Mouse (Mus musculus) hindbrain, embryonic 14.5 days (tissue): ENCODE data around the gene Epha4. TPM values are rescaled to one million over a fixed set of nuclear protein-coding genes. Genes with fewer than 3 reads are reported as not detected.

Source experiments
- ATAC-seq: fragments of 200-750 bp; cut with Nextera tagmentation; 2 replicates; pipeline ENCODE4 v1.8.0; 2017; ENCODE audit warnings: moderate number of reproducible peaks, mild to moderate bottlenecking, moderate TSS enrichment, moderate library complexity; ENCODE audit not compliant: low FRiP score
- DNase-seq: peaks from one replicate; pipeline ENCODE4 v3.0.0-alpha.2; 2015; ENCODE audit warnings: low spot score
- H3K27ac ChIP-seq: fragments of 300-500 bp; sonication (generic); 2 replicates; pipeline ENCODE4 v1.5.1; 2014; ENCODE audit warnings: mild to moderate bottlenecking, moderate library complexity
- H3K27me3 ChIP-seq: fragments of 300-500 bp; sonication (generic); 2 replicates; pipeline ENCODE4 v1.6.1; 2014; ENCODE audit warnings: mild to moderate bottlenecking, low read length, mixed read lengths; ENCODE audit not compliant: control insufficient read depth, insufficient read depth
- H3K36me3 ChIP-seq: fragments of 300-500 bp; sonication (generic); replicated peaks from 2 replicates; pipeline ENCODE4 v1.6.1; 2014; ENCODE audit not compliant: control insufficient read depth, insufficient read depth
- H3K4me1 ChIP-seq: fragments of 300-500 bp; sonication (generic); replicated peaks from 2 replicates; pipeline ENCODE4 v1.6.1; 2014; ENCODE audit warnings: antibody characterized with exemption, low read length, mixed read lengths; ENCODE audit not compliant: control insufficient read depth, insufficient read depth
- H3K4me2 ChIP-seq: fragments of 300-500 bp; sonication (generic); replicated peaks from 2 replicates; pipeline ENCODE4 v1.6.1; 2014; ENCODE audit warnings: mild to moderate bottlenecking, moderate library complexity
- H3K4me3 ChIP-seq: fragments of 300-500 bp; sonication (generic); replicated peaks from 2 replicates; pipeline ENCODE4 v1.5.1; 2014; ENCODE audit warnings: mild to moderate bottlenecking, low read length
- H3K9ac ChIP-seq: fragments of 300-500 bp; sonication (generic); 2 replicates; pipeline ENCODE4 v1.6.1; 2014
- H3K9me3 ChIP-seq: fragments of 300-500 bp; sonication (generic); 2 replicates; pipeline ENCODE4 v1.6.1; 2016; ENCODE audit warnings: low read length; ENCODE audit not compliant: control insufficient read depth
- WGBS: fragments of 180-500 bp; shearing (Covaris S2); extraction: QIAGEN DNeasy Blood & Tissue Kit; methylation state at CpG from one replicate; pipeline ENCODE4 v1.1.7; 2014; 5-methylcytosine and 5-hydroxymethylcytosine counted together
- polyA plus RNA-seq: library from polyadenylated mRNA; unstranded; fragments of >200 nt; fragmentation: Nextera tagmentation; extraction: Ambion mirVana; gene quantifications from 2 replicates; pipeline ENCODE4 v1.2.1, GENCODE M21; 2014

The Epha4 gene
- polyA plus RNA-seq, 1 experiment from 2014 or later, result 49.3 TPM

GRCm38 (mm10) chr1:77365850-77366249 is 149.0 kb downstream of the Epha4 start:
- ATAC-seq, result no peak
- no peak for DNase-seq
- Histone ChIP-seq H3K4me1 (no peaks in the 10 kb centered on the region), H3K4me3 (no peak overlapping the region), H3K9ac (no peak overlapping the region), H3K27me3 (no peaks in the 10 kb centered on the region), H3K27ac (no peak overlapping the region), H3K9me3 (no peaks in the 10 kb centered on the region), H3K36me3 (peaks cover 16% of the 10 kb centered on the region), H3K4me2 (no peak overlapping the region)
- WGBS, result 80% methylated on average over 3 of the region's 3 CpGs

GRCm38 (mm10) chr1:77364596-77364995 is 150.3 kb downstream of the Epha4 start:
- Histone ChIP-seq H3K27ac (no peak overlapping the region), H3K4me3 (no peak overlapping the region), H3K4me2 (no peak overlapping the region), H3K4me1 (no peaks in the 10 kb centered on the region), H3K9me3 (no peaks in the 10 kb centered on the region), H3K36me3 (peaks cover 15% of the 10 kb centered on the region), H3K9ac (no peak overlapping the region), H3K27me3 (no peaks in the 10 kb centered on the region)
- WGBS, result 90% methylated on average over 3 of the region's 3 CpGs
- no peak for DNase-seq
- ATAC-seq, result no peak

GRCm38 (mm10) chr1:77363848-77364247 is 151.0 kb downstream of the Epha4 start:
- Histone ChIP-seq H3K27me3 (no peaks in the 10 kb centered on the region), H3K36me3 (peaks cover 7% of the 10 kb centered on the region; the same call in 1 of the 2 replicates), H3K9ac (no peak overlapping the region), H3K4me3 (no peak overlapping the region), H3K4me2 (no peak overlapping the region), H3K9me3 (no peaks in the 10 kb centered on the region), H3K4me1 (no peaks in the 10 kb centered on the region), H3K27ac (no peak overlapping the region)
- WGBS, result 96% methylated on average over 1 of the region's 1 CpGs
- ATAC-seq, result no peak
- no peak for DNase-seq

- no peak for DNase-seq
- Histone ChIP-seq H3K36me3 (no peaks in the 10 kb centered on the region), H3K9ac (no peak overlapping the region), H3K4me3 (no peak overlapping the region), H3K9me3 (no peaks in the 10 kb centered on the region), H3K4me2 (no peak overlapping the region), H3K27me3 (no peaks in the 10 kb centered on the region), H3K4me1 (no peaks in the 10 kb centered on the region), H3K27ac (no peak overlapping the region)
- ATAC-seq, result no peak
- 81% methylated on average over 4 of the region's 4 CpGs for WGBS
These were observed 168.4 kb downstream of the Epha4 start for GRCm38 (mm10) chr1:77346459-77346858.

GRCm38 (mm10) chr1:77343792-77344191 is 171.1 kb downstream of the Epha4 start:
- ATAC-seq, result no peak
- Histone ChIP-seq H3K27ac (no peak overlapping the region), H3K9ac (no peak overlapping the region), H3K4me1 (no peaks in the 10 kb centered on the region), H3K27me3 (no peaks in the 10 kb centered on the region), H3K4me2 (no peak overlapping the region), H3K36me3 (no peaks in the 10 kb centered on the region), H3K4me3 (no peak overlapping the region), H3K9me3 (no peaks in the 10 kb centered on the region)
- no peak for DNase-seq
- WGBS, result 86% methylated on average over 4 of the region's 4 CpGs

- H3K36me3 ChIP-seq, result no peaks in the 10 kb centered on the region
- DNase-seq (no peak), ATAC-seq (no peak)
- H3K4me1 ChIP-seq, result no peaks in the 10 kb centered on the region
- 77% methylated on average over 5 of the region's 5 CpGs for WGBS
- H3K9ac ChIP-seq, result no peak overlapping the region
- no peak overlapping the region for H3K4me2 ChIP-seq
- H3K27ac ChIP-seq, result no peak overlapping the region
- no peaks in the 10 kb centered on the region for H3K9me3 ChIP-seq
- no peaks in the 10 kb centered on the region for H3K27me3 ChIP-seq
- H3K4me3 ChIP-seq, result no peak overlapping the region
These were observed 175.2 kb downstream of the Epha4 start for GRCm38 (mm10) chr1:77339701-77340100.

GRCm38 (mm10) chr1:77338346-77338745 is 176.5 kb downstream of the Epha4 start:
- WGBS, result 52% methylated on average over 6 of the region's 6 CpGs
- ATAC-seq, result no peak
- Histone ChIP-seq H3K4me1 (no peaks in the 10 kb centered on the region), H3K4me2 (no peak overlapping the region), H3K9ac (no peak overlapping the region), H3K27me3 (no peaks in the 10 kb centered on the region), H3K4me3 (no peak overlapping the region), H3K27ac (no peak overlapping the region), H3K36me3 (no peaks in the 10 kb centered on the region), H3K9me3 (no peaks in the 10 kb centered on the region)
- no peak for DNase-seq

- 89% methylated on average over 7 of the region's 7 CpGs for WGBS
- Histone ChIP-seq H3K4me2 (no peak overlapping the region), H3K27ac (no peak overlapping the region), H3K4me3 (no peak overlapping the region), H3K4me1 (no peaks in the 10 kb centered on the region), H3K9ac (no peak overlapping the region), H3K36me3 (no peaks in the 10 kb centered on the region), H3K9me3 (no peaks in the 10 kb centered on the region), H3K27me3 (no peaks in the 10 kb centered on the region)
- DNase-seq (no peak), ATAC-seq (no peak)
These were observed 178.0 kb downstream of the Epha4 start for GRCm38 (mm10) chr1:77336937-77337336.

GRCm38 (mm10) chr1:77318597-77319127 is 196.2 kb downstream of the Epha4 start:
- no peak overlapping the region for H3K27ac ChIP-seq
- H3K4me3 ChIP-seq, result no peak overlapping the region
- DNase-seq, result no peak
- 87% methylated on average over 4 of the region's 4 CpGs for WGBS
- no peak overlapping the region for H3K4me2 ChIP-seq
- H3K36me3 ChIP-seq, result no peaks in the 10 kb centered on the region
- H3K9me3 ChIP-seq, result no peaks in the 10 kb centered on the region
- no peak for ATAC-seq
- no peaks in the 10 kb centered on the region for H3K27me3 ChIP-seq
- H3K4me1 ChIP-seq, result no peaks in the 10 kb centered on the region
- no peak overlapping the region for H3K9ac ChIP-seq
